Mouse (Mus musculus) embryonic fibroblast, embryonic 13.5 days (primary cell): ENCODE data around the gene Dars.

ENCODE experiments used
- CTCF ChIP-seq: IDR thresholded peaks from 2 replicates; pipeline ENCODE4 v1.5.1; 2011; ENCODE audit warnings: mild to moderate bottlenecking, control low read depth, low read length, moderate library complexity, borderline replicate concordance; ENCODE audit not compliant: insufficient read depth
- POLR2A ChIP-seq: IDR thresholded peaks from 2 replicates; pipeline ENCODE4 v1.6.1; 2011; ENCODE audit warnings: low read depth, mild to moderate bottlenecking, control low read depth, low read length, moderate library complexity

- TF ChIP-seq POLR2A: no peak
- no peak for TF ChIP-seq CTCF
These were observed 20.1 kb upstream of the Dars start for GRCm38 (mm10) chr1:128437276-128437675.
